Mouse (Mus musculus) liver, adult 2 months (tissue): Measurements from ENCODE around the gene Fhad1. TPM values are rescaled to one million over a fixed set of nuclear protein-coding genes. Genes with fewer than 3 reads are reported as not detected.

Source experiments
- DNase-seq: peaks from one replicate; pipeline ENCODE4 v3.0.0-alpha.2; 2011; ENCODE audit warnings: low read depth, low spot score; ENCODE audit errors: extremely low read depth
- H3K27ac ChIP-seq: fragments of 200-500 bp; replicated peaks from 2 replicates; pipeline ENCODE4 v1.5.1; 2012; ENCODE audit warnings: low read depth, mild to moderate bottlenecking, control low read depth, inconsistent platforms, low read length; ENCODE audit not compliant: insufficient read depth
- H3K27me3 ChIP-seq: fragments of 200-500 bp; 2 replicates; pipeline ENCODE4 v1.6.1; 2012; ENCODE audit warnings: mild to moderate bottlenecking, moderate library complexity, low read length, inconsistent platforms; ENCODE audit not compliant: control insufficient read depth, insufficient read depth
- H3K36me3 ChIP-seq: fragments of 200-500 bp; 2 replicates; pipeline ENCODE4 v1.6.1; 2012; ENCODE audit warnings: low read length, inconsistent platforms; ENCODE audit not compliant: control insufficient read depth, insufficient read depth
- H3K4me1 ChIP-seq: fragments of 200-500 bp; 2 replicates; pipeline ENCODE4 v1.6.1; 2011; ENCODE audit warnings: low read length; ENCODE audit not compliant: control insufficient read depth, insufficient read depth
- H3K4me3 ChIP-seq: fragments of 200-500 bp; 2 replicates; pipeline ENCODE4 v1.5.1; 2011; ENCODE audit warnings: low read depth, mild to moderate bottlenecking, control low read depth, low read length, moderate library complexity; ENCODE audit not compliant: insufficient read depth
- H3K79me2 ChIP-seq: fragments of 200-500 bp; 2 replicates; pipeline ENCODE4 v1.6.1; 2012; ENCODE audit warnings: inconsistent platforms, mild to moderate bottlenecking, low read length, moderate library complexity; ENCODE audit not compliant: control insufficient read depth, insufficient read depth
- H3K9ac ChIP-seq: fragments of 200-500 bp; 2 replicates; pipeline ENCODE4 v1.6.1; 2012; ENCODE audit warnings: low read depth, mild to moderate bottlenecking, control low read depth, inconsistent platforms, low read length
- CTCF ChIP-seq: fragments of 200-500 bp; IDR thresholded peaks from 2 replicates; pipeline ENCODE4 v1.5.1; 2011; ENCODE audit warnings: low read depth, low read length, control low read depth
- POLR2A ChIP-seq: fragments of 200-500 bp; IDR thresholded peaks from 2 replicates; pipeline ENCODE4 v1.6.1; 2011; ENCODE audit warnings: low read length, control low read depth; ENCODE audit not compliant: insufficient read depth; ENCODE audit errors: extremely low read depth
- WGBS: fragments of 180-500 bp; shearing (Covaris S2); methylation state at CpG from one replicate; pipeline ENCODE4 v1.1.7; 2018; 5-methylcytosine and 5-hydroxymethylcytosine counted together
- polyA plus RNA-seq: library from polyadenylated mRNA; depleted of rRNA; stranded (reverse); fragments of >200 nt; gene quantifications from 2 replicates; pipeline ENCODE4 v1.2.3, GENCODE M21; 2012
- total RNA-seq: library from RNA; depleted of rRNA; stranded (reverse); fragments of >200 nt; gene quantifications from 2 replicates; pipeline ENCODE4 v1.2.3, GENCODE M21; 2014

Fhad1 gene
- total and polyA plus RNA-seq, 2 experiments: 0.06 to 2.4 TPM

DNA sequence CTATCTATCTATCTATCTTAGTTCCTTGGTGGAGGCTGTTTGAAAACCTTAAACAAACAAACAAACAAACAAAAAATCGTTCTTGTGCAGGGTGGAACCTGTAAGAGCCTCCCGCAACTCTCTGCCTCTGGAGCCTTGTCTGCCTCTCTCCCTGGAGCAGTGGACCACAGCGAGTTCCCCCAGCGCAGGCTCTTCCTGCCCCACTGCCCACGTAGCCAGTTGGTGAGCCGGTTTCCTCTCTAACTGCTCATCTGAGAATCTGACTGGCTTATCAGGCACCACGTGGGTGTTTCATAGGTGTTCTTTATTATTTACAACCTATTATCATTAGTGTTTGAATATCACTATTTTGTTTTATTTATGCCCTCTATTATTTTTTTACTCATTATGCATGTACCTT is 31.6 kb upstream of the Fhad1 start:
- 80% methylated on average over 7 of the region's 7 CpGs for WGBS
- no peak overlapping the region for H3K4me3 ChIP-seq
- H3K79me2 ChIP-seq: no peaks in the 10 kb centered on the region
- H3K36me3 ChIP-seq: no peaks in the 10 kb centered on the region
- H3K4me1 ChIP-seq: peaks cover 2% of the 10 kb centered on the region; the same call in 1 of the 2 replicates
- TF ChIP-seq POLR2A (no peak), CTCF (no peak)
- H3K9ac ChIP-seq: no peak overlapping the region
- H3K27ac ChIP-seq: no peak overlapping the region
- no peak for DNase-seq
- no peaks in the 10 kb centered on the region for H3K27me3 ChIP-seq

DNA sequence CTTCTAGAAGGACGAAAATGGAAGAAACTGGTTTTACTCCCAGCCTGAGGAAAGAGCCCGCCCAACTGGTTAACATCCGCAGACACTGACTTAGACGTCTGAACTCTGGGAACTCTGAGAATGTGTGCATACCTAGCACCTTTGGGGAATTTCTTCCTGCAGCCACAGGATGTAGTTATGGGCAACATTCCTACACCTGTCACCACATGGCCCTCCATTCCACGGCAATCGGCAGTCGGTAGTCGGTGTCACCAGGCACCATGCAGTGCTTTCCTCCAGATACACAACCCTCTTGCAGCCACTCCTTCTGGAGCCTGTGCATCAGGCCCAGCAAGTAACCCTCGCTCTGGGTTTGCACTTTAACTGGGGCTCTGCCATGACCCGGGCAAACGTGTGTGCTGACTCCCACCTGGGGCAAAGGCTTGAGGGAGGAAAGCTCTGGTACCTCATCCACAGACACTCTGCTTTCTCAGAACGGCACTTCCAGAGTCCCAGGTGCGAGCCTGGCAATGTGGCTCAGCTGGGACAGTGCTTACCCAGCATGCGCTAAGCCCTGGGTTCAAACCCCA is 30.8 kb upstream of the Fhad1 start:
- peaks cover 2% of the 10 kb centered on the region; the same call in 1 of the 2 replicates for H3K4me1 ChIP-seq
- H3K4me3 ChIP-seq: no peak overlapping the region
- no peaks in the 10 kb centered on the region for H3K27me3 ChIP-seq
- 87% methylated on average over 14 of the region's 14 CpGs for WGBS
- TF ChIP-seq POLR2A: no peak
- TF ChIP-seq CTCF: no peak
- H3K79me2 ChIP-seq: no peaks in the 10 kb centered on the region
- no peak overlapping the region for H3K27ac ChIP-seq
- no peak for DNase-seq
- no peak overlapping the region for H3K9ac ChIP-seq
- no peaks in the 10 kb centered on the region for H3K36me3 ChIP-seq

DNA sequence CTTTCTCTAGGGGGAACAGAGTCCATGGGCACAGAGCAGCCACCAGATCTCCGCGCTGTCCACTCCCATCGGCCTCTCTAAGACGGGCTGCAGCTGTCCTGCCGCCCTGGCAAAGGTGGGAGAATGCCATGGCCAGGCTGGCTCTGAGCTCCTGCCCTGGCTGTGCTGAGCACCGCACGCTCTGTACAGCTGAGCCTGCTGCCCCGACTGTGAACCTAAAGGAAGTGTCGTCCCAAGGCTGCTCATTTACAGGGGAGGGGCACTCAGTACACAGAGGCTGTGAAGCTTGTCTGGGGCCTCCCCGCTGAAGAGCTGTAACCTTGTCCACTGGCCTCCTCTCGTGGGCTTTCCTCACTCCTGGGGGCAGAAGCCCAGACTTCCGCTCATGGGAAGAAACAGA is 29.6 kb upstream of the Fhad1 start:
- Histone ChIP-seq H3K36me3 (no peaks in the 10 kb centered on the region), H3K9ac (no peak overlapping the region), H3K27me3 (no peaks in the 10 kb centered on the region), H3K4me1 (peaks cover 2% of the 10 kb centered on the region; the same call in 1 of the 2 replicates), H3K4me3 (no peak overlapping the region), H3K79me2 (0 out of 2 replicates have a peak, but pooled peaks cover under 1% of the 10 kb centered on the region), H3K27ac (no peak overlapping the region)
- 79% methylated on average over 12 of the region's 12 CpGs for WGBS
- TF ChIP-seq CTCF: no peak
- no peak for TF ChIP-seq POLR2A
- no peak for DNase-seq

DNA sequence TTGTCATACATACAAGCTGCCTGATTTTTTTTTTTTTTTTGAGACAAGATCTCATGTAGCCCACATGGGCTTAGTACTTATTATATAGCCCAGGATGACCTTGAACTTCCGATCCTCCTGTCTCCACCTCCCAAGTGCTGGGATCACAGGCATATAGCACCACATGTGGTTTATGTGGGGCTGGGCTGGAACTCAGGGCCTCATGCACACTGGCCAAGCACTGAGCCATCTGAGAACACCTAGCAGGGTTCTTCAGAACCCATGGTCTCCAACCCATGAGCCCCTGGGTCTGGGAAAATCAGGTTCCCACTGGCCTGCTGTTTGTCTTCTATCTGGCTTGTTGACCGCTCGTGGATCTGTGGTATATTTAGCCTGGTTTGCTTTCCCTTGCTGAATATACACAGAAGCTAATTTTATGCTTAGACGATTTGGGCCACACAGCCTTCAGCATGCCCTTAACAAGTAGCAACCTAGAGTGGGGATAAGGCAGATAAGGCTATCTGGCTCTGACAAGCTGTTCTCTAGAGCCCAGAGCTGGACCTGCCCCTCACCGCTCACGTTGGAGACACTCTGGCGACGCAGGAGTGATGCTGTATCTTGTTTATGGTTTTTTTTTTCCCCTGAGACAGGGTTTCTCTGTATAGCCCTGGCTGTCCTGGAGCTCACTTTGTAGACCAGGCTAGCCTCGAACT is 24.9 kb upstream of the Fhad1 start:
- 89% methylated on average over 9 of the region's 9 CpGs for WGBS
- Histone ChIP-seq H3K79me2 (peaks cover 3% of the 10 kb centered on the region; the same call in 1 of the 2 replicates), H3K4me3 (no peak overlapping the region), H3K9ac (no peak overlapping the region), H3K36me3 (no peaks in the 10 kb centered on the region), H3K4me1 (peaks cover 2% of the 10 kb centered on the region; the same call in 1 of the 2 replicates), H3K27ac (no peak overlapping the region), H3K27me3 (no peaks in the 10 kb centered on the region)
- DNase-seq: no peak
- TF ChIP-seq POLR2A: no peak
- TF ChIP-seq CTCF: no peak

DNA sequence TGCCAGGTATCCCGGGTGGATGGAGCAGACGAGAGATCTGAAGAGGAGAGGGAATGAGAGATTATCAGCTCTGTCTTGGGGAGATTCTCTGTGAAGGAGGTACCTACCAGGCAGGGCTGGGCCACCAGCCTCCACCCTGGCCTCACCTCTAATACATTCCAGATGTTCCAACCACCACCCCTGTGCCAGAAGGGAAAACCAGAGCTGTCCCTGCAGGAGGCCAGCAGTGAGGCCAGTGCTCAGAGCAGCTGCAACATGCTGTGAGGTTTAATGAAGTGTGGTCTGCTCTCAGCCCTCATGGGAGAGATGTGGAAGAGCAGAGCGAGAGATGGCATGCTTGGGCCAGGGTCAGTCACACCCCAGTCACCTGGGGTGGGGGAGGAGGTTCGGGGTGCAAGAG is 23.0 kb upstream of the Fhad1 start:
- no peak overlapping the region for H3K9ac ChIP-seq
- no peak for TF ChIP-seq CTCF
- H3K36me3 ChIP-seq: no peaks in the 10 kb centered on the region
- H3K79me2 ChIP-seq: peaks cover 3% of the 10 kb centered on the region; the same call in 1 of the 2 replicates
- H3K4me3 ChIP-seq: no peak overlapping the region
- H3K4me1 ChIP-seq: peaks cover 2% of the 10 kb centered on the region; the same call in 1 of the 2 replicates
- WGBS: 90% methylated on average over 4 of the region's 4 CpGs
- H3K27ac ChIP-seq: no peak overlapping the region
- H3K27me3 ChIP-seq: no peaks in the 10 kb centered on the region
- DNase-seq: no peak

DNA sequence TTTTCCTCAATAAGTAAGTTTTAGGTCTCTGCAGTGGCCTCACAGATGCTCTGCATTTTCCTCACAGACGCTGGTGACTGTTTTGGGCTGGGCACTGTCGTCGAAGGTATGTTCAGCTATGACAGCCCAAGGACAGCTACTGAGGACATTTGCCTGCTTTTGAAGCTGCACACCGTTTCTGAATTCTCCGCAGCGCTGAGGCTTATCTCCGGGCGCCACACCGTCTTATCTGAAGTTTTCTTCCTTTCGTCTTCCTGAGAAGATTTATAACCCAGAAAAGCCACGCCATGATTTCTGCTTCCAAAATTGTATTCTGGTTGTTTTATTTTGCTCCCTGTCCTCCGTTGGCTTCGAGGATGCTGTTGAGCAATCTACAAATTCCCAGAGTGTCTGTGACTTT is 13.7 kb upstream of the Fhad1 start:
- no peak overlapping the region for H3K27ac ChIP-seq
- H3K4me1 ChIP-seq: peaks cover 2% of the 10 kb centered on the region; the same call in 1 of the 2 replicates
- no peaks in the 10 kb centered on the region for H3K36me3 ChIP-seq
- no peaks in the 10 kb centered on the region for H3K27me3 ChIP-seq
- no peaks in the 10 kb centered on the region for H3K79me2 ChIP-seq
- WGBS: 45% methylated on average over 13 of the region's 13 CpGs
- TF ChIP-seq POLR2A: no peak
- no peak for TF ChIP-seq CTCF
- no peak overlapping the region for H3K4me3 ChIP-seq
- no peak overlapping the region for H3K9ac ChIP-seq
- peak; percentile 48 for DNase-seq
